Mouse (Mus musculus): Measurements from ENCODE around the gene Gpat2.

The Gpat2 gene

GRCm38 (mm10) chr2:127424977-127425376 is at the start of gene Gpat2:
Gene Gpat2, plus strand, starts transcription at chr2:127425199.
- DNase-seq = no peak

- peak; percentile 40 for DNase-seq
Observed at GRCm38 (mm10) chr2:127375759-127376341, 49.1 kb upstream of the Gpat2 start.

GRCm38 (mm10) chr2:127376423-127377051 is 48.5 kb upstream of the Gpat2 start:
- DNase-seq = peak; percentile 71

GRCm38 (mm10) chr2:127377942-127378610 is 46.9 kb upstream of the Gpat2 start:
- no peak for DNase-seq

GRCm38 (mm10) chr2:127378611-127378990 is 46.4 kb upstream of the Gpat2 start:
- DNase-seq = peak; percentile 93

- DNase-seq = peak; percentile 46
Observed at GRCm38 (mm10) chr2:127379250-127379649, 45.7 kb upstream of the Gpat2 start.

GRCm38 (mm10) chr2:127383881-127384280 is 41.1 kb upstream of the Gpat2 start:
- no peak for DNase-seq

GRCm38 (mm10) chr2:127387521-127387920 is 37.5 kb upstream of the Gpat2 start:
- peak; percentile 32 for DNase-seq

- DNase-seq = peak; percentile 42
Observed at GRCm38 (mm10) chr2:127390352-127390751, 34.6 kb upstream of the Gpat2 start.

- DNase-seq = no peak
Observed at GRCm38 (mm10) chr2:127390846-127391245, 34.2 kb upstream of the Gpat2 start.

- no peak for DNase-seq
Observed at GRCm38 (mm10) chr2:127391323-127391722, 33.7 kb upstream of the Gpat2 start.

GRCm38 (mm10) chr2:127394606-127395161 is 30.3 kb upstream of the Gpat2 start:
- no peak for DNase-seq

GRCm38 (mm10) chr2:127398738-127399137 is 26.3 kb upstream of the Gpat2 start:
- DNase-seq = no peak

GRCm38 (mm10) chr2:127411126-127411525 is 13.9 kb upstream of the Gpat2 start:
- no peak for DNase-seq

GRCm38 (mm10) chr2:127415806-127416205 is 9.2 kb upstream of the Gpat2 start:
- DNase-seq = peak; percentile 96

- peak; percentile 90 for DNase-seq
Observed at GRCm38 (mm10) chr2:127416706-127417105, 8.3 kb upstream of the Gpat2 start.

- peak; percentile 84 for DNase-seq
Observed at GRCm38 (mm10) chr2:127418266-127418970, 6.6 kb upstream of the Gpat2 start.

GRCm38 (mm10) chr2:127430238-127430637 is 5.2 kb downstream of the Gpat2 start:
- DNase-seq = peak; percentile 83

- no peak for DNase-seq
Observed at GRCm38 (mm10) chr2:127433487-127434295, 8.7 kb downstream of the Gpat2 start.

GRCm38 (mm10) chr2:127435135-127435534 is 10.1 kb downstream of the Gpat2 start:
- peak; percentile 60 for DNase-seq

- no peak for DNase-seq
Observed at GRCm38 (mm10) chr2:127435554-127435953, 10.6 kb downstream of the Gpat2 start.

- no peak for DNase-seq
Observed at GRCm38 (mm10) chr2:127437697-127438096, 12.7 kb downstream of the Gpat2 start.

Data from kidney, adult 9 months (tissue).